Mouse (Mus musculus) adrenal gland, postnatal 0 days (tissue): ENCODE data around the gene Mtln. TPM values are rescaled to one million over a fixed set of nuclear protein-coding genes. Genes with fewer than 3 reads are reported as not detected.

ENCODE experiments used
- polyA plus RNA-seq: library from polyadenylated mRNA; unstranded; fragments of >200 nt; fragmentation: Nextera tagmentation; extraction: Ambion mirVana; gene quantifications from 2 replicates; pipeline ENCODE4 v1.2.1, GENCODE M21; 2015

Gene Mtln
- 270 and 461 TPM in 2 replicates for polyA plus RNA-seq

GRCm38 (mm10) chr2:127791919-127792603 is at the start of gene Mtln:
TSS of gene Mtln (minus strand) at chr2:127792488.

GRCm38 (mm10) chr2:127838576-127838975 is 46.3 kb upstream of the Mtln start, which contains the start of gene Acoxl:
TSS of gene Acoxl (plus strand) at chr2:127838876.

GRCm38 (mm10) chr2:127831401-127832102 is 39.3 kb upstream of the Mtln start, which contains the start of gene Bub1:
TSS of gene Bub1 (minus strand) at chr2:127831865.

GRCm38 (mm10) chr2:127788440-127789116 is 3.7 kb downstream of the Mtln start, which contains the start of gene Nphp1:
TSS of gene Nphp1 (minus strand) at chr2:127788897.

Other genes with a start within 250 kb of the Mtln start
- gene Zfp661, start 205.4 kb downstream of the Mtln start, polyA plus RNA-seq: 1.7 and 3.1 TPM in 2 replicates
- 99.7 and 130 TPM in 2 replicates for gene Mrps5, start 205.3 kb downstream of the Mtln start, polyA plus RNA-seq
- 9.3 and 9.9 TPM in 2 replicates for gene Mal, start 135.8 kb downstream of the Mtln start, polyA plus RNA-seq
- 1.2 and 1.5 TPM in 2 replicates for gene Mall, start 62.6 kb downstream of the Mtln start, polyA plus RNA-seq
- gene Nphp1, start 3.6 kb downstream of the Mtln start, polyA plus RNA-seq: 28.5 and 36.5 TPM in 2 replicates
- 6.4 and 9.2 TPM in 2 replicates for gene Bub1, start 39.4 kb upstream of the Mtln start, polyA plus RNA-seq
- gene Acoxl, start 46.4 kb upstream of the Mtln start, polyA plus RNA-seq: 0.57 and 0.68 TPM in 2 replicates